Mouse (Mus musculus) MEL (cell line): Measurements from ENCODE around the gene Apobec3. TPM values are rescaled to one million over a fixed set of nuclear protein-coding genes. Genes with fewer than 3 reads are reported as not detected.

Experiments used
- DNase-seq: peaks from one replicate; pipeline ENCODE4 v3.0.0; 2011; ENCODE audit warnings: low read depth, low spot score
- H3K27ac ChIP-seq: 2 replicates; pipeline ENCODE4 v1.5.1; 2012; ENCODE audit warnings: low read depth, mild to moderate bottlenecking, control low read depth, low read length, moderate library complexity; ENCODE audit not compliant: control insufficient read depth
- H3K27me3 ChIP-seq, 2 experiments: fragments of 150-350 bp in 1 of 2; sonication (generic) in 1 of 2; 2 replicates each; pipeline ENCODE4 v1.6.1; 2012; ENCODE audit warnings: low read length in 2 of 2, mild to moderate bottlenecking in 2 of 2, improper control_type of control experiment in 1 of 2, moderate library complexity in 1 of 2; ENCODE audit not compliant: insufficient read depth in 2 of 2, control insufficient read depth in 1 of 2
- H3K36me3 ChIP-seq, 2 experiments: 2 replicates each; pipeline ENCODE4 v1.6.1; 2012 to 2014; ENCODE audit warnings: low read length in 2 of 2, improper control_type of control experiment in 1 of 2, inconsistent platforms in 1 of 2, mild to moderate bottlenecking in 1 of 2; ENCODE audit not compliant: insufficient read depth in 2 of 2, control insufficient read depth in 1 of 2
- H3K4me1 ChIP-seq, 2 experiments: fragments of 150-350 bp in 1 of 2; sonication (generic) in 1 of 2; 2 replicates each; pipeline ENCODE4 v1.6.1; 2012; ENCODE audit warnings: low read length in 2 of 2, improper control_type of control experiment in 1 of 2, mild to moderate bottlenecking in 1 of 2; ENCODE audit not compliant: insufficient read depth in 2 of 2, control insufficient read depth in 1 of 2
- H3K4me3 ChIP-seq, 2 experiments: fragments of 150-350 bp in 1 of 2; sonication (generic) in 1 of 2; 2 replicates each; pipeline ENCODE4 v1.5.1; 2012; ENCODE audit warnings: low read depth in 2 of 2, low read length in 2 of 2, mild to moderate bottlenecking in 2 of 2, moderate library complexity in 2 of 2, control low read depth in 1 of 2, improper control_type of control experiment in 1 of 2; ENCODE audit not compliant: control insufficient read depth in 1 of 2, insufficient read depth in 1 of 2
- H3K79me2 ChIP-seq: 2 replicates; pipeline ENCODE4 v1.6.1; 2012; ENCODE audit warnings: mild to moderate bottlenecking, low read length, moderate library complexity; ENCODE audit not compliant: control insufficient read depth, poor library complexity, insufficient read depth
- H3K9ac ChIP-seq: 2 replicates; pipeline ENCODE4 v1.6.1; 2012; ENCODE audit warnings: low read depth, mild to moderate bottlenecking, control low read depth, low read length, moderate library complexity; ENCODE audit not compliant: control insufficient read depth, poor library complexity, severe bottlenecking
- H3K9me3 ChIP-seq: fragments of 150-350 bp; sonication (generic); replicated peaks from 2 replicates; pipeline ENCODE4 v1.6.1; 2012; ENCODE audit warnings: mild to moderate bottlenecking, low read length, improper control_type of control experiment, moderate library complexity; ENCODE audit not compliant: insufficient read depth
- BHLHE40 ChIP-seq: IDR thresholded peaks from 2 replicates; pipeline ENCODE4 v1.6.1; 2012; ENCODE audit warnings: low read depth, mild to moderate bottlenecking, inconsistent platforms, low read length, improper control_type of control experiment, borderline replicate concordance
- CHD1 ChIP-seq: IDR thresholded peaks from 2 replicates; pipeline ENCODE4 v1.6.1; 2012; ENCODE audit warnings: low read depth, mild to moderate bottlenecking, inconsistent platforms, low read length, improper control_type of control experiment
- CTCF ChIP-seq, 3 experiments: IDR thresholded peaks in 2 of 3; conservative IDR thresholded peaks in 1 of 3; 2 replicates each; pipeline ENCODE4 v1.5.1; 2011 to 2012; ENCODE audit warnings: low read length in 3 of 3, low read depth in 2 of 3, mild to moderate bottlenecking in 2 of 3, improper control_type of control experiment in 1 of 3, inconsistent platforms in 1 of 3, mixed read lengths in 1 of 3, moderate library complexity in 1 of 3; ENCODE audit not compliant: control insufficient read depth in 1 of 3, insufficient read depth in 1 of 3, poor library complexity in 1 of 3, severe bottlenecking in 1 of 3
- E2F4 ChIP-seq: IDR thresholded peaks from 2 replicates; pipeline ENCODE4 v1.6.1; 2011; ENCODE audit warnings: low read depth, low read length, improper control_type of control experiment, borderline replicate concordance
- ETS1 ChIP-seq: IDR thresholded peaks from 2 replicates; pipeline ENCODE4 v1.6.1; 2012; ENCODE audit warnings: low read depth, mild to moderate bottlenecking, inconsistent platforms, low read length, improper control_type of control experiment, moderate library complexity
- GABPA ChIP-seq: IDR thresholded peaks from 2 replicates; pipeline ENCODE4 v1.6.1; 2012; ENCODE audit warnings: low read depth, mild to moderate bottlenecking, inconsistent platforms, low read length, improper control_type of control experiment, moderate library complexity
- JUND ChIP-seq: IDR thresholded peaks from 2 replicates; pipeline ENCODE4 v1.6.1; 2011; ENCODE audit warnings: low read depth, mild to moderate bottlenecking, improper control_type of control experiment, low read length
- MAFK ChIP-seq: IDR thresholded peaks from 2 replicates; pipeline ENCODE4 v1.6.1; 2011; ENCODE audit warnings: low read depth, mild to moderate bottlenecking, low read length, improper control_type of control experiment, borderline replicate concordance
- MAX ChIP-seq: IDR thresholded peaks from 2 replicates; pipeline ENCODE4 v1.6.1; 2011; ENCODE audit warnings: low read length, improper control_type of control experiment
- MAZ ChIP-seq: IDR thresholded peaks from 2 replicates; pipeline ENCODE4 v1.6.1; 2012; ENCODE audit warnings: low read depth, mild to moderate bottlenecking, inconsistent platforms, low read length, improper control_type of control experiment
- MXI1 ChIP-seq: IDR thresholded peaks from 2 replicates; pipeline ENCODE4 v1.6.1; 2011; ENCODE audit warnings: mild to moderate bottlenecking, low read depth, low read length, improper control_type of control experiment
- MYB ChIP-seq: IDR thresholded peaks from 2 replicates; pipeline ENCODE4 v1.6.1; 2011; ENCODE audit warnings: mild to moderate bottlenecking, low read depth, low read length, improper control_type of control experiment
- POLR2A ChIP-seq, 2 experiments: IDR thresholded peaks; 2 replicates each; pipeline ENCODE4 v1.6.1; 2011 to 2012; ENCODE audit warnings: low read length in 2 of 2, mild to moderate bottlenecking in 2 of 2, control low read depth in 1 of 2, improper control_type of control experiment in 1 of 2, low read depth in 1 of 2, moderate library complexity in 1 of 2; ENCODE audit not compliant: control insufficient read depth in 1 of 2, insufficient read depth in 1 of 2, poor library complexity in 1 of 2
- POLR2AphosphoS2 ChIP-seq: IDR thresholded peaks from 2 replicates; pipeline ENCODE4 v1.6.1; 2011; ENCODE audit warnings: low read length, improper control_type of control experiment
- RAD21 ChIP-seq: IDR thresholded peaks from 2 replicates; pipeline ENCODE4 v1.6.1; 2011; ENCODE audit warnings: mild to moderate bottlenecking, low read depth, low read length, improper control_type of control experiment
- RCOR1 ChIP-seq: IDR thresholded peaks from 2 replicates; pipeline ENCODE4 v1.6.1; 2012; ENCODE audit warnings: low read depth, mild to moderate bottlenecking, inconsistent platforms, low read length, improper control_type of control experiment
- SIN3A ChIP-seq: IDR thresholded peaks from 2 replicates; pipeline ENCODE4 v1.6.1; 2012; ENCODE audit warnings: low read length, improper control_type of control experiment, inconsistent platforms
- TAL1 ChIP-seq: IDR thresholded peaks from 2 replicates; pipeline ENCODE4 v1.6.1; 2012; ENCODE audit warnings: mild to moderate bottlenecking, inconsistent platforms, low read length, moderate library complexity, mixed read lengths
- TBP ChIP-seq: IDR thresholded peaks from 2 replicates; pipeline ENCODE4 v1.8.0; 2011; ENCODE audit warnings: low read depth, low read length, improper control_type of control experiment
- UBTF ChIP-seq: IDR thresholded peaks from 2 replicates; pipeline ENCODE4 v1.6.1; 2012; ENCODE audit warnings: low read depth, mild to moderate bottlenecking, inconsistent platforms, low read length, improper control_type of control experiment, moderate library complexity, borderline replicate concordance; ENCODE audit not compliant: insufficient read depth
- USF1 ChIP-seq: IDR thresholded peaks from 2 replicates; pipeline ENCODE4 v1.6.1; 2014; ENCODE audit warnings: low read depth, mild to moderate bottlenecking, inconsistent platforms, low read length, improper control_type of control experiment, moderate library complexity
- ZMIZ1 ChIP-seq: IDR thresholded peaks from 2 replicates; pipeline ENCODE4 v1.6.1; 2012; ENCODE audit warnings: low read depth, mild to moderate bottlenecking, inconsistent platforms, low read length, improper control_type of control experiment, moderate library complexity
- ZNF384 ChIP-seq: IDR thresholded peaks from 2 replicates; pipeline ENCODE4 v1.6.1; 2012; ENCODE audit warnings: low read depth, mild to moderate bottlenecking, inconsistent platforms, low read length, improper control_type of control experiment
- polyA plus RNA-seq, 2 experiments: library from polyadenylated mRNA; stranded (reverse) in 1 of 2; unstranded in 1 of 2; fragments of >175 nt in 1 of 2; fragments of >200 nt in 1 of 2; gene quantifications; 2 replicates each; pipeline versions ENCODE4 v1.2.1 to v1.2.4; 2012; ENCODE audit warnings: low replicate concordance in 2 of 2, low read depth in 1 of 2; ENCODE audit not compliant: insufficient read length in 2 of 2, insufficient read depth in 1 of 2, missing spikeins in 1 of 2
- total RNA-seq: library from RNA; depleted of rRNA; stranded (reverse); fragments of 300-350 nt; gene quantifications from 2 replicates; pipeline ENCODE4 v1.2.3, GENCODE M21; 2012

The Apobec3 gene
- total and polyA plus RNA-seq, 3 experiments = 22.2 to 38.6 TPM; not detected in 1

DNA sequence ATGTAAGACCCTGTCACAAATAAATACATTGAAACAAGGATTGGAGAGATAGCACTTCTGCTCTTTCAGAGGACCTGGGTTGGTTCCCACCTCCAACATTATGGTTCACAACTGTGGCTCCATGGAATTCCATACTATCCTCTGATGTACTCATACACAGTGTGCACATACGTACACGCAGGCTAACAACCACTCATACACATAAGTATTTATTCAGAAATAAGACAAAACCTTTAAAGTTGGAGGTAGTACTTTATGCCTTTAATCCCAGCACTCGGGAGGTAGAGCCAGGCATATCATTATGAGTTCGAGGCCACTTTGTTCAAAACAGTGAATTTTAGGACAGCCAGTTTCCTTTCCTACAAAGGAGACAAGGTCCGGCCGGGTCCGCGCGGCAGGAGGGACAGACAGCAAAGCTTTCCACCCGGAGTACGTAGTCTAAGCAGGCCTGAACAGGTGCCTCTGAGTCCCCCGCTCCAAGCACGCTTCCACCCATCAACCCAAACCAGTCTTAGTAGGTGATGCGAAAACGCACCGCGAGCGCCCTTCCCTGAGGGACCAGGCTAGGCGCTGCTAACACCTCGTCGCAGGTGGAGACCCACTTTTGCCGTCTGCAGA lies 41.7 kb downstream of the Apobec3 start:
- Histone ChIP-seq H3K9me3 (no peaks in the 10 kb centered on the region), H3K4me1 (peaks cover 11 to 20% of the 10 kb centered on the region in 2 experiments), H3K9ac (peak overlapping the region; percentile 44; the same call in 1 of the 2 replicates), H3K36me3 (peaks cover 0 to 6% of the 10 kb centered on the region in 2 experiments; a peak in 2 of 4 replicates), H3K27ac (no peak overlapping the region; the same call in 1 of the 2 replicates), H3K27me3 (no peaks in the 10 kb centered on the region), H3K79me2 (no peaks in the 10 kb centered on the region), H3K4me3 (peak overlapping the region; percentile 65 to 73)
- no peak for TF ChIP-seq USF1
- no peak for TF ChIP-seq SIN3A
- TF ChIP-seq TAL1 = no peak
- TF ChIP-seq UBTF = no peak
- TF ChIP-seq MAZ = no peak
- no peak for TF ChIP-seq MAFK
- no peak for TF ChIP-seq GABPA
- no peak for TF ChIP-seq ETS1
- TF ChIP-seq TBP = no peak
- TF ChIP-seq ZMIZ1 = no peak
- TF ChIP-seq POLR2AphosphoS2 = no peak
- TF ChIP-seq MXI1 = no peak
- no peak for TF ChIP-seq POLR2A (IDR thresholded peaks at IDR 0.05; ENCODE audit: control insufficient read depth in 1 of 2, insufficient read depth in 1 of 2, low read depth in 1 of 2, low read length in 2 of 2, poor library complexity in 1 of 2)
- no peak for TF ChIP-seq MYB
- no peak for TF ChIP-seq BHLHE40
- TF ChIP-seq CTCF (IDR thresholded peaks at IDR 0.05 in 2 of 3, conservative IDR thresholded peaks at IDR 0.05 in 1 of 3; ENCODE audit: control insufficient read depth in 1 of 3, insufficient read depth in 1 of 3, low read depth in 2 of 3, low read length in 3 of 3, poor library complexity in 1 of 3, severe bottlenecking in 1 of 3) = no peak
- no peak for TF ChIP-seq JUND
- no peak for TF ChIP-seq E2F4
- no peak for TF ChIP-seq RAD21
- DNase-seq = no peak

- Histone ChIP-seq H3K27me3 (no peaks in the 10 kb centered on the region), H3K9me3 (no peaks in the 10 kb centered on the region), H3K36me3 (peaks cover 0 to 2% of the 10 kb centered on the region in 2 experiments; a peak in 1 of 4 replicates), H3K4me3 (peak overlapping the region; percentile 7 to 32; a peak in 3 of 4 replicates), H3K79me2 (no peaks in the 10 kb centered on the region)
- TF ChIP-seq ZNF384 (peak; percentile 86), RCOR1 (no peak), CHD1 (no peak), ETS1 (peak; percentile 14; the same call in 1 of the 2 replicates), MAX (no peak), SIN3A (0 out of 2 replicates have a peak, but pooled peaks have one; percentile 37)
- TF ChIP-seq, all 39 proteins: peak for 3
- DNase-seq = peak; percentile 55
- peak overlapping the region; percentile 19 for H3K27ac ChIP-seq
- peaks cover 5 to 13% of the 10 kb centered on the region in 2 experiments for H3K4me1 ChIP-seq
- H3K9ac ChIP-seq = peak overlapping the region; percentile 44
Measured at GRCm38 (mm10) chr15:79933670-79934514, 42.4 kb downstream of the Apobec3 start.
